ENCODE assay signal across 11 mouse cellular contexts in genomic region chr7:145173116-145173515, GRCm38 (mm10). TPM values are rescaled to one million over a fixed set of nuclear protein-coding genes. Genes with fewer than 3 reads are reported as not detected.
DNase-seq lines count a peak whose midpoint lies in the region; ATAC-seq lines count a peak whose summit lies in the region.
"Had no signal": no experiment of that assay in that cellular context is flagged by ENCODE, and none has a peak within 500 bp of the region (broad histone marks: within the 10 kb centered on the region; RNA-seq: fewer than 3 reads in every experiment).

No protein-coding gene starts in this region.

- no peaks in the 10 kb centered on the region for H3K9me3 ChIP-seq in lung, embryonic 15.5 days
- no peaks in the 10 kb centered on the region for H3K9me3 ChIP-seq in embryonic facial prominence, embryonic 14.5 days (ENCODE audit: control insufficient read depth, low read length)
- H3K9me3 ChIP-seq in limb, embryonic 13.5 days = no peaks in the 10 kb centered on the region
- H3K9me3 ChIP-seq in stomach, embryonic 16.5 days (replicated peaks; ENCODE audit: control insufficient read depth, low read length) = no peaks in the 10 kb centered on the region

- no peak overlapping the region for H3K27ac ChIP-seq in lung, embryonic 15.5 days
- peak overlapping the region; percentile 17; the same call in 1 of the 2 replicates for H3K27ac ChIP-seq in embryonic facial prominence, embryonic 14.5 days (replicated peaks; ENCODE audit: low read depth, low read length)
- H3K27ac ChIP-seq in limb, embryonic 13.5 days = no peak overlapping the region
- no peak overlapping the region for H3K27ac ChIP-seq in stomach, embryonic 16.5 days (ENCODE audit: low read length)

- no peaks in the 10 kb centered on the region; the same call in 1 of the 2 replicates for H3K27me3 ChIP-seq in lung, embryonic 15.5 days
- no peaks in the 10 kb centered on the region; the same call in 1 of the 2 replicates for H3K27me3 ChIP-seq in embryonic facial prominence, embryonic 14.5 days (replicated peaks; ENCODE audit: control insufficient read depth, insufficient read depth, low read length)
- no peaks in the 10 kb centered on the region for H3K27me3 ChIP-seq in limb, embryonic 13.5 days
- no peaks in the 10 kb centered on the region for H3K27me3 ChIP-seq in stomach, embryonic 16.5 days (ENCODE audit: control insufficient read depth, insufficient read depth, low read length)

- no peak for DNase-seq in lung, postnatal 36 days
- peak; percentile 51 for DNase-seq in embryonic facial prominence, embryonic 14.5 days (ENCODE audit: low spot score)
- DNase-seq in layer of hippocampus, postnatal 25 days (ENCODE audit: extremely low spot score in 1 of 2, low spot score in 1 of 2) = no peak
- DNase-seq: cerebellum, adult 9-10 months; spleen, adult 18-20 months had no signal

- ATAC-seq in lung, embryonic 15.5 days (ENCODE audit: borderline replicate concordance, extremely low read depth, low FRiP score, low TSS enrichment) = peak; percentile 37; the same call in 1 of the 2 replicates
- ATAC-seq in embryonic facial prominence, embryonic 14.5 days (ENCODE audit: low read depth) = peak; percentile 68; the same call in 1 of the 2 replicates
- no peak; the same call in 1 of the 2 replicates for ATAC-seq in limb, embryonic 13.5 days (ENCODE audit: low FRiP score, low read depth)
- no peak for ATAC-seq in stomach, embryonic 16.5 days (ENCODE audit: insufficient read depth, low FRiP score)
- ATAC-seq in erythroblast, adult 5-6 weeks (replicated peaks; ENCODE audit: low FRiP score, poor library complexity, severe bottlenecking) = no peak

- no peaks in the 10 kb centered on the region for H3K36me3 ChIP-seq in lung, embryonic 15.5 days
- no peaks in the 10 kb centered on the region for H3K36me3 ChIP-seq in embryonic facial prominence, embryonic 14.5 days (ENCODE audit: control insufficient read depth, insufficient read depth, low read length)
- no peaks in the 10 kb centered on the region for H3K36me3 ChIP-seq in limb, embryonic 13.5 days
- no peaks in the 10 kb centered on the region for H3K36me3 ChIP-seq in stomach, embryonic 16.5 days (ENCODE audit: control insufficient read depth, insufficient read depth, low read length)

- no peak overlapping the region for H3K4me3 ChIP-seq in lung, embryonic 15.5 days
- no peak overlapping the region for H3K4me3 ChIP-seq in embryonic facial prominence, embryonic 14.5 days (ENCODE audit: low read depth, low read length)
- no peak overlapping the region for H3K4me3 ChIP-seq in limb, embryonic 13.5 days
- no peak overlapping the region for H3K4me3 ChIP-seq in stomach, embryonic 16.5 days (replicated peaks; ENCODE audit: low read length)

- H3K4me2 ChIP-seq in lung, embryonic 15.5 days = no peak overlapping the region
- peak overlapping the region; percentile 8; the same call in 1 of the 2 replicates for H3K4me2 ChIP-seq in embryonic facial prominence, embryonic 14.5 days (ENCODE audit: low read depth, low read length)
- H3K4me2 ChIP-seq in limb, embryonic 13.5 days (replicated peaks) = 0 out of 2 replicates have a peak overlapping the region, but pooled peaks have one; percentile 5
- no peak overlapping the region for H3K4me2 ChIP-seq in stomach, embryonic 16.5 days (ENCODE audit: low read depth, low read length)

- no peak overlapping the region for H3K9ac ChIP-seq in lung, embryonic 15.5 days
- 0 out of 2 replicates have a peak overlapping the region, but pooled peaks have one; percentile 2 for H3K9ac ChIP-seq in embryonic facial prominence, embryonic 14.5 days (ENCODE audit: low read depth, low read length)
- H3K9ac ChIP-seq in limb, embryonic 13.5 days = no peak overlapping the region
- peak overlapping the region; percentile 44; the same call in 1 of the 2 replicates for H3K9ac ChIP-seq in stomach, embryonic 16.5 days (ENCODE audit: low read length)

- peaks cover 11% of the 10 kb centered on the region for H3K4me1 ChIP-seq in lung, embryonic 15.5 days
- peaks cover 4% of the 10 kb centered on the region; the same call in 1 of the 2 replicates for H3K4me1 ChIP-seq in embryonic facial prominence, embryonic 14.5 days (ENCODE audit: control insufficient read depth, insufficient read depth, low read length)
- H3K4me1 ChIP-seq in limb, embryonic 13.5 days = peaks cover 16% of the 10 kb centered on the region
- H3K4me1 ChIP-seq in stomach, embryonic 16.5 days (ENCODE audit: control insufficient read depth, insufficient read depth, low read length) = no peaks in the 10 kb centered on the region

- 28% methylated on average over 11 of the region's 12 CpGs for WGBS in lung, embryonic 15.5 days
- WGBS in embryonic facial prominence, embryonic 14.5 days = 18% methylated on average over 12 of the region's 12 CpGs
- 17% methylated on average over 12 of the region's 12 CpGs for WGBS in limb, embryonic 13.5 days
- WGBS in stomach, embryonic 16.5 days = 17% methylated on average over 12 of the region's 12 CpGs

RNA-seq across cellular contexts. Expression of gene 1810010D01Rik, which starts 34.8 kb away (rescaled TPM):
- polyA plus RNA-seq in lung, embryonic 15.5 days (2015; fragmentation: Nextera tagmentation; extraction: Ambion mirVana) = 0.30 and 0.33 TPM in 2 replicates
- polyA plus RNA-seq in embryonic facial prominence, embryonic 14.5 days (2014; fragmentation: Nextera tagmentation; extraction: Ambion mirVana) = not detected in 2 replicates
- polyA plus RNA-seq in limb, embryonic 13.5 days (2015; fragmentation: Nextera tagmentation; extraction: Ambion mirVana) = 0.60 TPM in 1 of 2 replicates, not detected in the other
- 1.5 and 2.2 TPM in 2 replicates for polyA plus RNA-seq in stomach, embryonic 16.5 days (2015; fragmentation: Nextera tagmentation; extraction: Ambion mirVana)
- total RNA-seq in erythroblast, adult 5-6 weeks (2015; ENCODE audit: low replicate concordance) = not detected in 2 replicates
- not detected in 2 replicates for total RNA-seq in erythroblast, adult 5-6 weeks (2017; ENCODE audit: low replicate concordance)
- total RNA-seq in layer of hippocampus, postnatal 25 days (2021) = 1 to 10 TPM in 1 of 2 experiments, under 1 TPM in 1; 0.44 to 1.5 TPM
- total RNA-seq: granulocyte monocyte progenitor cell, adult 5-6 weeks; megakaryocyte progenitor cell, adult 5-6 weeks had no signal

Comparison
In these comparisons a context has a peak if more than half of its experiments do, and no peak if none do; other contexts are left out.
1. ATAC-seq: peak in lung, embryonic 15.5 days (single experiment) and embryonic facial prominence, embryonic 14.5 days (single experiment); none in limb, embryonic 13.5 days (single experiment), stomach, embryonic 16.5 days (single experiment) and erythroblast, adult 5-6 weeks (single experiment).
2. H3K4me2 ChIP-seq: peak in embryonic facial prominence, embryonic 14.5 days (single experiment) and limb, embryonic 13.5 days (single experiment); none in lung, embryonic 15.5 days (single experiment) and stomach, embryonic 16.5 days (single experiment).
3. H3K9ac ChIP-seq: peak in embryonic facial prominence, embryonic 14.5 days (single experiment) and stomach, embryonic 16.5 days (single experiment); none in lung, embryonic 15.5 days (single experiment) and limb, embryonic 13.5 days (single experiment).